Mouse (Mus musculus) G1E (cell line): ENCODE data around the gene Myom1.

Experiments
- CTCF ChIP-seq: IDR thresholded peaks from 2 replicates; pipeline ENCODE4 v1.5.1; 2012; ENCODE audit warnings: low read depth, low read length, inconsistent platforms, mixed read lengths
- GATA1 ChIP-seq: IDR thresholded peaks from 2 replicates; pipeline ENCODE4 v1.6.1; 2012; ENCODE audit warnings: borderline replicate concordance, low read length, inconsistent platforms, mixed read lengths
- TAL1 ChIP-seq: conservative IDR thresholded peaks from 2 replicates; pipeline ENCODE4 v1.6.1; 2012; ENCODE audit warnings: low read depth, low read length, inconsistent platforms, mixed read lengths

DNA sequence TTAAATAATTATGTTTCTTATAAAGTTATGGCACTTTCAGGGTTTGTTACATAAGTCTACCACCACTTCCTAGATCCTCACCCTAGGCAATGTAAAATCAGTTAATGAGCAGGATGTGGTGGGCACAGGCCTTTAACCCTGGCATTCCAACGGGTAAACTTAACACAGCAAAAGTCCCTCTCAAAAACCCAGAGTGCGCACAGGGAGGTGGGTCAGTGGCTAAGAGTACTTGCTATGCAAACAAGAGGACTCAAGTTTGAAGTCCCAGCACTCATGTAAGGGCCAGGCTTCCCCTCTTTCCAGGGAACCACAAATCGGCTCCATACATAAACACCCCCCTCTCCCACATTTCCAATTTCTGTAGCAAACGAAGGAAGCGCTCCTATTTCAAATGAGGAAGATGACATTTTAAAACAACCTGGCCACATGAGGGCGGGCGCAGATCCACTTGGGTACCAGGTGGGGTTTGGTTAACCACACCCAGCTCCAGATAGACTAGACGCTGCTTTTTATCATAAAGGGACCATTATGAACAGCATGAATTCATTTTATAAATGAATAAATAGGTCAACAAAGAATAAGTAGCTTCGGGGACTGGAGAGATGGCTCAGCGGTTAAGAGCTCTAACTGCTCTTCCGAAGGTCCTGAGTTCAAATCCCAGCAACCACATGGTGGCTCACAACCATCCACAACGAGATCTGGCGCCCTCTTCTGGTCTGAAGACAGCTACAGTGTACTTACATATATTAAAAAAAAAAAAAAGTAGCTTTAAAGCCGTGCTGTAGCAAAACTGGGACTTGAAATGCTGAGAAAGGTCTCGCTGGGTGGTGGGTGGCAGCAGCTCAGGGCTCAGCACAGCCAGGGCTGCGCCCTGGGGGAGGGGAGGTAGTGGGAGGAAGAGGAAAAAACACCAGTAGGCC is 10.5 kb upstream of the Myom1 start:
- TF ChIP-seq GATA1 (no peak), CTCF (no peak), TAL1 (no peak)
